Mouse (Mus musculus): ENCODE results near the gene Ppm1h. TPM values are rescaled to one million over a fixed set of nuclear protein-coding genes. Genes with fewer than 3 reads are reported as not detected.

The Ppm1h gene
- polyA plus RNA-seq, 1 experiment from 2014 or later = 1.8 TPM

DNA sequence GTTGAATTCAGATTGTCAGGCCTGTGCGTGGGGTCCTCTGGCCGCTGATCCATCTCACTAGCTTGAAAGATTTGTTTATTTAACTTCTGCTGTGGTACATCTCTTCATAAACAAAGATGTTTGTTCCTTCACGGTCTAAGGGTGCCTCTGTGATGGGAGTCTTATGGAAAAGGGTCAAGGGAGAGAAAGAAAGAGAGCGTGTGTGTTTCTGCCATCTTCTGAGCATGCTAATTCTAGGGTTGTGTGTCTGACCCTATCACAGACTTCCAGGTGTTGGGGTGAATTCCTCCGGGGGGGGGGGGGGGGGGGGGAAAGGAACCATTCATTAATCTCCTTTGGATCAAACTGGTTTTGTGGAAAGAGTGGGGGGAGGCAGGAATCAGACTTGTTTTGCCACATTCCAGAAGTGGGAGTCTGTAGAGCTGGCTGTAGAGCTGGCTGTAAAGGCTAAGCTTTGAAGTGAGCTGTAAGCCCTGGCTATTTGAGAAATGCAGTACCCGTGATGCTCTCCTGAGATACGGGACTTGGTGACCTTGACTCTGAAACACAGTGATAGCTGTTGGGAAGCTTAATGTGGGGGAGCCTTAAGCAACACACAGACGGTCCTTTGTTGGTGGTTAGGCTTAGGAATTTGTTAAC, 191.4 kb downstream of the Ppm1h start:
- Histone ChIP-seq H3K36me3 (ENCODE audit: control insufficient read depth, insufficient read depth, low read length) (no peaks in the 10 kb centered on the region), H3K4me3 (ENCODE audit: low read depth, low read length) (no peak overlapping the region), H3K27me3 (replicated peaks; ENCODE audit: control insufficient read depth, insufficient read depth, low read length) (no peaks in the 10 kb centered on the region), H3K27ac (ENCODE audit: low read depth, low read length) (no peak overlapping the region), H3K9me3 (ENCODE audit: control insufficient read depth, low read length) (no peaks in the 10 kb centered on the region), H3K4me1 (replicated peaks; ENCODE audit: control insufficient read depth, insufficient read depth, low read length) (no peaks in the 10 kb centered on the region), H3K4me2 (no peak overlapping the region), H3K9ac (ENCODE audit: low read depth, low read length) (no peak overlapping the region)
- DNase-seq (ENCODE audit: low spot score) (no peak), ATAC-seq (replicated peaks; ENCODE audit: low FRiP score) (no peak)
- WGBS = 46% methylated on average over 8 of the region's 8 CpGs

DNA sequence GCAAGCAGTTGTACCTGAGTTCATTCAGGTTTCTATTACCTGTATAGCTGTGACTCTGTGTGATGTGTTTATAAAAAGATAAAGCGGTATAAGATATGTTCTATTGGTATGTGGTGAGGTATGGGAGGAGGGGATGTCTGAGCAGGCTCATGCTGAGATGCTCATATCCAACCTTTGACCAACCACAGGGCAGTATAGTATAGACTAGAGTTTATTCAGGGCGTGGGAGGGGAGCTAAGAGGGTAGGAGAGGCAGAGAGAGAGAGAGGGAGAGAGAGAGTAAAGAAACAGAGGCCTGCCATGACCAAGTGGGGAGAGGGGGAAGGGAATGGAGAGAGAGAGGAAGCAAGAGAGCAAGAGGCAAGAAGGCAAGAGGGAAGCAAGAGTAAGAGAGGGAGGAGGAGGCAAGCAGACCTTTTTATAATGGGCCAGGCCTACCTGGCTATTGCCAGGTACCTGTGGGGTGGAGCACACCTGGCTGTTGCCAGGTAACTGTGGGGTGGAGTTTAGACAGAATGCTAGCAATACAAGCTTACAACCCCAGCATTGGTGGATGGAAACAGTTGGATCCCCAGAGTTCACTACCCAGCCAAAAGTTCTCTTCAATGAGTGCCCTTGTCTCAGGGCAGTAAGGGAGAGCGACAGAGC, 192.4 kb downstream of the Ppm1h start:
- no peak overlapping the region for H3K27ac ChIP-seq (ENCODE audit: low read depth, low read length)
- H3K27me3 ChIP-seq (replicated peaks; ENCODE audit: control insufficient read depth, insufficient read depth, low read length) = no peaks in the 10 kb centered on the region
- DNase-seq (ENCODE audit: low spot score) (no peak), ATAC-seq (replicated peaks; ENCODE audit: low FRiP score) (no peak)
- no peaks in the 10 kb centered on the region for H3K4me1 ChIP-seq (replicated peaks; ENCODE audit: control insufficient read depth, insufficient read depth, low read length)
- H3K4me3 ChIP-seq (ENCODE audit: low read depth, low read length) = no peak overlapping the region
- no peak overlapping the region for H3K4me2 ChIP-seq
- no peaks in the 10 kb centered on the region for H3K9me3 ChIP-seq (ENCODE audit: control insufficient read depth, low read length)
- WGBS = 76% methylated on average over 3 of the region's 3 CpGs
- H3K36me3 ChIP-seq (ENCODE audit: control insufficient read depth, insufficient read depth, low read length) = no peaks in the 10 kb centered on the region
- H3K9ac ChIP-seq (ENCODE audit: low read depth, low read length) = no peak overlapping the region

DNA sequence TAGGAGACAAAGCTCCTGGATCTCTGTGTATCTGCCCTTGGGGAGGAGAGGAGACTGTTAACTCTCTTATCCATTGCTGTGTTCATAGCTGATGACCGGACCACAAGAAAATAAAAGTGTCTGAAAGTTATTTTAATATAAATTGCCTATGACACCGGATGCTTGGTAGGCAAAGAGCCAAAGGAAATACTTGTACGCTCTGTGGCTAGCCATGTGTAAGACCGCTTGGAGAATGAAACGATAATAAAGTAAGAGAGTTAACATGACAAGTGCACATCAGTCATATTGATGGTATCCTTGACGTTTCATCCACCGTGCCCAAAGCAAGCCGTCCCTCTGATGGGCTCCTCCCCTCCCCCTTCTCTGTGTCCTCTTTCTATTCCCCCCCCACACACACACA, 194.2 kb downstream of the Ppm1h start:
- H3K9ac ChIP-seq (ENCODE audit: low read depth, low read length) = no peak overlapping the region
- H3K9me3 ChIP-seq (ENCODE audit: control insufficient read depth, low read length) = no peaks in the 10 kb centered on the region
- 79% methylated on average over 8 of the region's 8 CpGs for WGBS
- H3K27me3 ChIP-seq (replicated peaks; ENCODE audit: control insufficient read depth, insufficient read depth, low read length) = no peaks in the 10 kb centered on the region
- DNase-seq (ENCODE audit: low spot score) (no peak), ATAC-seq (replicated peaks; ENCODE audit: low FRiP score) (no peak)
- no peak overlapping the region for H3K27ac ChIP-seq (ENCODE audit: low read depth, low read length)
- H3K36me3 ChIP-seq (ENCODE audit: control insufficient read depth, insufficient read depth, low read length) = no peaks in the 10 kb centered on the region
- H3K4me2 ChIP-seq = no peak overlapping the region
- H3K4me3 ChIP-seq (ENCODE audit: low read depth, low read length) = no peak overlapping the region
- H3K4me1 ChIP-seq (replicated peaks; ENCODE audit: control insufficient read depth, insufficient read depth, low read length) = no peaks in the 10 kb centered on the region

DNA sequence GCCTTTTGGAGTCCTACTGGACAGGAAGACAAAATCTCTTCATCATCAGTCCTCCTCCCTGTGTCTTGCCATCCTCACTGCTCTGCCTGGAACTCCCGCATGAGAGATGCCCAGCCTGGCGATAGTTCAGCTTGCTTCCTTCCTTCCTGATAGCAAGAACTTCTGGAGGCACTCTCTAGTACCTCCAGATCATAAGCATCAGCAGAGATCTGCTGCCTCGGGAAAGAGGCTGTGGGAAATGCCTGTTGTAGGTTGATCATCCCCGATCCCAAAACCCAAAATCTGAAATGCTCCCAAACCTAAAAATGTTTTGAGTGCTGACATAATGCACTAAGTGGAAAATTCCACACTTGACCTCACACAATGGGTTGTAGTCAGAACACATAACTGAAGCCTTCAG, 198.4 kb downstream of the Ppm1h start:
- H3K27ac ChIP-seq (ENCODE audit: low read depth, low read length) = no peak overlapping the region
- H3K9ac ChIP-seq (ENCODE audit: low read depth, low read length) = no peak overlapping the region
- no peak overlapping the region for H3K4me2 ChIP-seq
- no peaks in the 10 kb centered on the region for H3K4me1 ChIP-seq (replicated peaks; ENCODE audit: control insufficient read depth, insufficient read depth, low read length)
- DNase-seq (ENCODE audit: low spot score) (no peak), ATAC-seq (replicated peaks; ENCODE audit: low FRiP score) (no peak)
- WGBS = 61% methylated on average over 4 of the region's 4 CpGs
- H3K9me3 ChIP-seq (ENCODE audit: control insufficient read depth, low read length) = no peaks in the 10 kb centered on the region
- no peak overlapping the region for H3K4me3 ChIP-seq (ENCODE audit: low read depth, low read length)
- no peaks in the 10 kb centered on the region for H3K36me3 ChIP-seq (ENCODE audit: control insufficient read depth, insufficient read depth, low read length)
- no peaks in the 10 kb centered on the region for H3K27me3 ChIP-seq (replicated peaks; ENCODE audit: control insufficient read depth, insufficient read depth, low read length)

DNA sequence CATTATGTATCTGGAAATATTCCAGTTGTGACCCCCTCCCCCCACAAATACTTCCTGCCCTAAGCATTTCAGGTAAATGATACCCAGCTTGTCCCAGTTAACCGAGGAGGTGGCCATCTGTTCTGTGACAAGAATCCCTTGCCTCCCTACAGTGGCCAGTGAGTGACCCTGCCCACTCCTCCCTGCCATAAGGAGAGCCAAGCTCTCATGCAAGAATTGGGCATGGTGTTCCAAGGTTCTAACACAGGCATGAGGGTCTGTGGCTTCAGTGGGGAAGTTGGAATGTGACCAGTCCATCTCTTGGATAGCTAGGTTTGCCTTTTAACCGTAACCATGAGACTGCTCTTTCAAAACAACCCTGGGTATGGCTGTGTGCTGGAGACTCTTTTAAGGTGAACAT, 198.9 kb downstream of the Ppm1h start:
- Histone ChIP-seq H3K27ac (ENCODE audit: low read depth, low read length) (no peak overlapping the region), H3K4me2 (no peak overlapping the region), H3K27me3 (replicated peaks; ENCODE audit: control insufficient read depth, insufficient read depth, low read length) (no peaks in the 10 kb centered on the region), H3K4me3 (ENCODE audit: low read depth, low read length) (no peak overlapping the region), H3K9ac (ENCODE audit: low read depth, low read length) (no peak overlapping the region), H3K36me3 (ENCODE audit: control insufficient read depth, insufficient read depth, low read length) (no peaks in the 10 kb centered on the region), H3K4me1 (replicated peaks; ENCODE audit: control insufficient read depth, insufficient read depth, low read length) (no peaks in the 10 kb centered on the region), H3K9me3 (ENCODE audit: control insufficient read depth, low read length) (no peaks in the 10 kb centered on the region)
- no peak for DNase-seq (ENCODE audit: low spot score)
- ATAC-seq (replicated peaks; ENCODE audit: low FRiP score) = no peak
- 79% methylated on average over 2 of the region's 2 CpGs for WGBS

DNA sequence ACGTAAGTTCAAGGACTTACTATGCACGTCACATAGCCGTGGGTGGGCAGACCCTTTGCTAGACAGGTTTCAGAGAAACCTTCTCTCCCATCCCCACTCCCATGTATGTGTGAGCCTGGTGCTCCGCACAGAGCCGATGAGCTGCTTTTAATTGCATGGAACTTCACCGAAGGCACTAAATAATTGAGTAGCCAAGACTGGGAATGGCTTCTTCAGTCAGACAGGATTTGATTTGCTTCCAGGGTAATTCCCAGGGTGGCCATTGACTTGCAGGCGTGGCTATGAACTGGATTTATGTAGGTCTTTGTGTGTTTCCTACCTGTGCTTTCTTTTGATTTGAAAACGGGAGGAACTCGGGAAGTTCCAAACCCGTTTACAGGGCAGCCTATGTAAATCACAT, 202.9 kb downstream of the Ppm1h start:
- Histone ChIP-seq H3K4me1 (replicated peaks; ENCODE audit: control insufficient read depth, insufficient read depth, low read length) (no peaks in the 10 kb centered on the region), H3K4me2 (no peak overlapping the region), H3K36me3 (ENCODE audit: control insufficient read depth, insufficient read depth, low read length) (no peaks in the 10 kb centered on the region), H3K4me3 (ENCODE audit: low read depth, low read length) (no peak overlapping the region), H3K9ac (ENCODE audit: low read depth, low read length) (no peak overlapping the region), H3K27me3 (replicated peaks; ENCODE audit: control insufficient read depth, insufficient read depth, low read length) (no peaks in the 10 kb centered on the region), H3K9me3 (ENCODE audit: control insufficient read depth, low read length) (no peaks in the 10 kb centered on the region), H3K27ac (ENCODE audit: low read depth, low read length) (no peak overlapping the region)
- 86% methylated on average over 10 of the region's 10 CpGs for WGBS
- DNase-seq (ENCODE audit: low spot score) (no peak), ATAC-seq (replicated peaks; ENCODE audit: low FRiP score) (no peak)

DNA sequence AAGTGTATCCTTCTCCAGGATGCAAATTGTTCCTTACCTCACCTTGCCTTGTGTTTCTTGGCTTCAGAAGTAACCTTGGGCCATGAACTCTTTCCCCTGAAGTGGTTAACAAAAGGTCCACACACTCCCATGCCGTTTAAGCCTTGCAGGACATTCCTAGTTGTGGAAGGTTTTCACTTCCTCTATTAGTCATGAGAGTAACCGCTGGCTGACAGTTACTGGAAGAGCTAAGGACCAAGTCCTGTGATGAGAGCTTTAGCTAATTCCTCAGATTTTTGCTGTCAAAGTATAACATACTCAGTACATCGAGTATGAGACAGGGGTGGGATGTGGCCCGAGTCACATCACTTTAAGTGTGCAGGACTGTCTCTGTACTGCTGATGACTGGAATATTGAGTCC, 204.1 kb downstream of the Ppm1h start:
- H3K4me3 ChIP-seq (ENCODE audit: low read depth, low read length) = no peak overlapping the region
- H3K36me3 ChIP-seq (ENCODE audit: control insufficient read depth, insufficient read depth, low read length) = no peaks in the 10 kb centered on the region
- ATAC-seq (replicated peaks; ENCODE audit: low FRiP score) (no peak), DNase-seq (ENCODE audit: low spot score) (no peak)
- no peak overlapping the region for H3K9ac ChIP-seq (ENCODE audit: low read depth, low read length)
- H3K4me1 ChIP-seq (replicated peaks; ENCODE audit: control insufficient read depth, insufficient read depth, low read length) = no peaks in the 10 kb centered on the region
- no peaks in the 10 kb centered on the region for H3K9me3 ChIP-seq (ENCODE audit: control insufficient read depth, low read length)
- H3K4me2 ChIP-seq = no peak overlapping the region
- 40% methylated on average over 4 of the region's 4 CpGs for WGBS
- H3K27me3 ChIP-seq (replicated peaks; ENCODE audit: control insufficient read depth, insufficient read depth, low read length) = no peaks in the 10 kb centered on the region
- H3K27ac ChIP-seq (ENCODE audit: low read depth, low read length) = no peak overlapping the region

DNA sequence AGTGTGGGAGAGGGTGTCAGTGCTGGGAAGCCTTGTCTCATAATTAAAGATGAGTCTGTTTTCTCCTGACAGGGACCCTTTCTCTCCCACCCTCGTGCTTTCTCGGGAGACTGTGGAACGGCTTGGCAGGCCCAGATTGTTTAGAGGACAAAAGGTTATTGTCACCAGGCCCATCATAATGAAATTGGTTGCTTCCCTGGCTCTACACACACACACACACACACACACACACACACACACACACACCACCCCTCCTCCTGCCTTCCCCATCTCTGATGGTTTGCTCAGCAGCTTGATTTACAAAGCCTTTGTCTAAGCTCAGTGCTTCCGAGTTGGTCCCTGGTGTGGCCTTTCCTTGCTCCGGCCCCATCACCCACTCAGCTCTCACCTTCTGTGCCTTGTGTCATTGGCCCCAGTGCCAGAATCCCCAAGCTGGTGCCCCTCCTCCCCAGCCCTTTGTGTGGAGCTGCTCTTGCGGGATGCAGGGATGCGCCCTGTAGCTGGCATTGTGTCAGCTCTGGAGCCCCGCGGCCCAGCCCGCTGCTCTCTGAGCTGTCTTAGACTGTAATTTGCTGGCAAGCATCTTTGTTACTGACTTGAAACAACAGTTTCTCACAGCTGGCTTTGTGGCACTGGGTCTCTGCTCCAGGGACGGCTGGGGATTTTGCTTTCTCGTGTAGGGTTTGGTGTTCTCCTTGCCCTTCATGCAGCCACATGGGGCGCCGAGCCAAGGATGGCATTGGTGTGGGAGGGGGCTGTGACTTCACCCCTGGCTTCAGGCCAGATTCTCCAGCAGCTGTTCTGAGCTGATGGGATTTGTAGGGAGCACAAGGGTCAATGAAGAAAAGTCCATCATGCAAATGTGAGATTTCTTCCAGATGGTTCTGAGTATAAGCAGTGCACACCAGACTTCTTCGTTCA, 205.5 kb downstream of the Ppm1h start:
- Histone ChIP-seq H3K9me3 (ENCODE audit: control insufficient read depth, low read length) (no peaks in the 10 kb centered on the region), H3K27ac (ENCODE audit: low read depth, low read length) (peak overlapping the region; percentile 21; the same call in 1 of the 2 replicates), H3K27me3 (replicated peaks; ENCODE audit: control insufficient read depth, insufficient read depth, low read length) (no peaks in the 10 kb centered on the region), H3K9ac (ENCODE audit: low read depth, low read length) (no peak overlapping the region), H3K4me3 (ENCODE audit: low read depth, low read length) (no peak overlapping the region), H3K36me3 (ENCODE audit: control insufficient read depth, insufficient read depth, low read length) (no peaks in the 10 kb centered on the region), H3K4me2 (no peak overlapping the region), H3K4me1 (replicated peaks; ENCODE audit: control insufficient read depth, insufficient read depth, low read length) (0 out of 2 replicates have a peak, but pooled peaks cover 3% of the 10 kb centered on the region)
- no peak for ATAC-seq (replicated peaks; ENCODE audit: low FRiP score)
- WGBS = 58% methylated on average over 15 of the region's 15 CpGs
- DNase-seq (ENCODE audit: low spot score) = no peak
